Mouse (Mus musculus): ENCODE data around the gene Gm20865.
"Not testable (repeated sequence)": the region's sequence is repeated elsewhere in the genome, so short reads cannot be mapped to it uniquely, and the experiment has no call there.

Gm20865 gene

DNA sequence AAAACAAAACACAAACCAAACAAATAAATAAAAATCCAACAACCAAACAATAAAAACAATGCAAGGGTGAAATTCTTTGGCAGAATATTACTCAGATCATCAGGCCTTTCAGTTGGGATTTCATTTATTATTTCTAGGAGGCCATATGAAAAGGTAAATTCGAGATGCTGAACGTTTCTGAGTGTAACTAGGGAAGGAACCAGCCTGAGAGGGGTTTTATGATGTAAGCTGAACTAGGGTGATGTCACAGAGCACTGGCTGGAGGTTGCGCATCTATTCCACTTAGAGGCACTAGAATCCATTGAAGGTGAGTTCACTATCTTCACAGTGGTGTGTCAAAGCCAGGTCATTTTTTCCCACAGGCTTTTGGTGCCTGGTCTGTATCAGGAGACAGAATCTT lies at the start of gene Gm20865:
Gm20865 (plus strand) TSS at position 301 of the 400 bp plus-strand sequence.
- not testable (repeated sequence) for DNase-seq (ENCODE audit: extremely low spot score, low read depth, low spot score)
